In the genomic region with DNA sequence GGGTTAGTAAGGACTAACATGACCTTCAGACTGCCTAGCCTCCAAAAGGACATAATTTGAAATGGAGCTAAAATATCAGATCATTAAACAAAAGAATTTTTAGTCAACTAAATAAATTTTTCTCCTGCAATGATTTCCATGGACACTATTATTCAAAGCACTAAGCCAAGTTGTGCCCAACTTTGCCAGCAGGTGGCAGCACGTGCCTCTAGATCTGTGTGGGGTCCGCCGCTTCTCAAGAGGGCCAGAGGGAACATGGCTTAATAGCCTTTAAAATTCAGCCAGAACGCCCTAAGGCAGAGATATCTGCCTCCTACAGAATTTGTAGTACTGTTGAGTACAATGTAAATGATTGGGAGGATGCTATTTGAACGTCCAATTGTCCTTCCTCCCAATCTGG, we compare ENCODE assay signal across 8 mouse cellular contexts.
A peak's percentile ranks its signal among the peaks of the same experiment; 100 is the strongest.
DNase-seq lines count a peak whose midpoint lies in the region; ATAC-seq and TF ChIP-seq lines count a peak whose summit lies in the region.

No protein-coding gene starts in this region.

- no peak overlapping the region for H3K4me3 ChIP-seq in midbrain, embryonic 14.5 days (replicated peaks; ENCODE audit: low read depth, low read length)
- H3K4me3 ChIP-seq in spleen, adult 2 months (ENCODE audit: extremely low read depth, insufficient read depth, insufficient read length), result no peak overlapping the region

- H3K27ac ChIP-seq in midbrain, embryonic 14.5 days (replicated peaks; ENCODE audit: low read depth, low read length), result no peak overlapping the region
- H3K27ac ChIP-seq in spleen, adult 2 months (ENCODE audit: insufficient read depth, low read length), result no peak overlapping the region

- TF ChIP-seq CTCF in spleen, adult 2 months (IDR thresholded peaks at IDR 0.05; ENCODE audit: extremely low read depth, insufficient read depth, insufficient read length, insufficient replicate concordance), result peak; percentile 91; the same call in 1 of the 2 replicates

- H3K4me1 ChIP-seq in midbrain, embryonic 14.5 days (ENCODE audit: control insufficient read depth, insufficient read depth, low read length), result 0 out of 2 replicates have a peak, but pooled peaks cover 5% of the 10 kb centered on the region
- peaks cover 21% of the 10 kb centered on the region; the same call in 1 of the 2 replicates for H3K4me1 ChIP-seq in spleen, adult 2 months (ENCODE audit: control insufficient read depth, insufficient read depth, insufficient read length)

- intact Hi-C loops in heart, postnatal 25 days (cut with DNase I), result no loop called here
- intact Hi-C loops in left cerebral cortex, postnatal 36 days (cut with DNase I), result loop anchor here (5.0 kb wide), 1 partner anchor 79 kb away; no protein-coding TSS in a partner anchor

- 5% methylated on average over 5 of the region's 5 CpGs for WGBS in midbrain, embryonic 14.5 days
- 14% methylated on average over 5 of the region's 5 CpGs for WGBS in spleen, adult 2 months

- no peaks in the 10 kb centered on the region for H3K9me3 ChIP-seq in midbrain, embryonic 14.5 days (ENCODE audit: control insufficient read depth, low read length)

- no peaks in the 10 kb centered on the region for H3K27me3 ChIP-seq in midbrain, embryonic 14.5 days (ENCODE audit: control insufficient read depth, insufficient read depth, low read length)
- H3K27me3 ChIP-seq in spleen, adult 2 months (ENCODE audit: control insufficient read depth, insufficient read depth, low read length), result no peaks in the 10 kb centered on the region

- ATAC-seq in midbrain, embryonic 14.5 days (ENCODE audit: low FRiP score, low TSS enrichment), result peak; percentile 47; the same call in 1 of the 2 replicates

- peak; percentile 41 to 88 for DNase-seq in heart, adult 18-20 months
- no peak for DNase-seq in heart, postnatal 25 days (ENCODE audit: low spot score)
- peak; percentile 30 for DNase-seq in c-Kit-positive CD71-positive TER-119-positive erythroid progenitor cells, embryonic 14.5 days (ENCODE audit: low spot score)
- DNase-seq in forelimb bud, embryonic 11.5 days (ENCODE audit: low read depth, low spot score), result peak; percentile 85
- DNase-seq in hindlimb bud, embryonic 11.5 days (ENCODE audit: extremely low spot score, low read depth, low spot score), result peak; percentile 57
- DNase-seq in left cerebral cortex, postnatal 36 days (ENCODE audit: low spot score in 2 of 2), result peak; percentile 68 to 80
- peak; percentile 95 for DNase-seq in midbrain, embryonic 14.5 days
- peak; percentile 45 to 76 for DNase-seq in spleen, adult 2 months (ENCODE audit: low read depth in 1 of 2, low spot score in 2 of 2)

- no peak overlapping the region for H3K4me2 ChIP-seq in midbrain, embryonic 14.5 days (ENCODE audit: low read length)

- H3K9ac ChIP-seq in midbrain, embryonic 14.5 days (replicated peaks; ENCODE audit: low read length), result no peak overlapping the region

- no peaks in the 10 kb centered on the region for H3K36me3 ChIP-seq in midbrain, embryonic 14.5 days (ENCODE audit: control insufficient read depth, insufficient read depth, low read length)
- H3K36me3 ChIP-seq in spleen, adult 2 months (ENCODE audit: control insufficient read depth, insufficient read depth, low read length), result no peaks in the 10 kb centered on the region

- no peak for TF ChIP-seq POLR2A in spleen, adult 2 months (IDR thresholded peaks at IDR 0.05; ENCODE audit: low read depth, low read length)
